10 mouse cellular contexts compared by ENCODE assay signal in the genomic region with DNA sequence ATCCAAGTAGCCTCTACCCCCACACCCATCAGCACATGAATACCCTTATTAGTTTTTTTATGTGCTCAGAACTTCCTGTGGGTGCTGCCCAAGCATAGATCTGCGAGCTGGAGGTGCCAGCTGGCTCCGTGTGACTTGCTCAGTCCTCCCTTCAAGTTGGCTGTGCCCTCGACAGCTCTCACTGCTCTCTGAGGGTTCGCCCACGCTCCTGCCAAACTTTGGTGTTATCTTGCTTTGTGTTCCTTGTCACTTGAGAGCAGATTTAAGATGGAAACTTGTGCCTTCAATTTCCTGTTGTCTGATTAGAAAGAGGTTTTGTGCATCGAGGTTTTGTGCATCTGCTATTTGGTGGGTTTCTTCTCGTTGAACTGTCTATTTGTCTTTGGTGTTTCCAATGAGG.
A peak's percentile ranks its signal among the peaks of the same experiment; 100 is the strongest.
DNase-seq lines count a peak whose midpoint lies in the region; ATAC-seq and TF ChIP-seq lines count a peak whose summit lies in the region.
"Had no signal": no experiment of that assay in that cellular context is flagged by ENCODE, and none has a peak within 500 bp of the region (broad histone marks: within the 10 kb centered on the region; RNA-seq: fewer than 3 reads in every experiment).

No protein-coding gene starts in this region.

- no peak overlapping the region for H3K27ac ChIP-seq in kidney, embryonic 16.5 days (ENCODE audit: low read length)
- no peak overlapping the region; the same call in 1 of the 2 replicates for H3K27ac ChIP-seq in MEL (ENCODE audit: control insufficient read depth, low read depth, low read length)
- peak overlapping the region; percentile 51 for H3K27ac ChIP-seq in heart, embryonic 13.5 days (replicated peaks)

- H3K4me1 ChIP-seq in kidney, embryonic 16.5 days (ENCODE audit: insufficient read depth, low read length): peaks cover 21% of the 10 kb centered on the region
- H3K4me1 ChIP-seq in MEL (ENCODE audit: control insufficient read depth in 1 of 2, insufficient read depth in 2 of 2, low read length in 2 of 2): peaks cover 22 to 24% of the 10 kb centered on the region in 2 experiments
- peaks cover 70% of the 10 kb centered on the region for H3K4me1 ChIP-seq in heart, embryonic 13.5 days

- no peak overlapping the region for H3K9ac ChIP-seq in kidney, embryonic 16.5 days (replicated peaks; ENCODE audit: low read length)
- H3K9ac ChIP-seq in MEL (ENCODE audit: control insufficient read depth, low read depth, low read length, poor library complexity, severe bottlenecking): no peak overlapping the region
- H3K9ac ChIP-seq in heart, embryonic 13.5 days: 0 out of 2 replicates have a peak overlapping the region, but pooled peaks have one; percentile 41

- ATAC-seq in kidney, embryonic 16.5 days (ENCODE audit: low FRiP score, low TSS enrichment): 0 out of 2 replicates have a peak, but pooled peaks have one; percentile 46
- no peak for ATAC-seq in heart, embryonic 13.5 days (ENCODE audit: extremely low read depth, insufficient number of reproducible peaks, low FRiP score, low TSS enrichment)

- no peak for TF ChIP-seq CTCF in MEL (IDR thresholded peaks at IDR 0.05 in 2 of 3, conservative IDR thresholded peaks at IDR 0.05 in 1 of 3; ENCODE audit: control insufficient read depth in 1 of 3, insufficient read depth in 1 of 3, low read depth in 2 of 3, low read length in 3 of 3, poor library complexity in 1 of 3, severe bottlenecking in 1 of 3)

- no peaks in the 10 kb centered on the region for H3K79me2 ChIP-seq in MEL (ENCODE audit: control insufficient read depth, insufficient read depth, low read length, poor library complexity)

- no peak for DNase-seq in kidney, postnatal 4 days
- peak; percentile 58 for DNase-seq in MEL (ENCODE audit: low read depth, low spot score)
- peak; percentile 8 to 21 for DNase-seq in natural killer cell, adult 2 months (ENCODE audit: low spot score in 2 of 2)
- DNase-seq in gastrocnemius, postnatal 36 days: no peak
- DNase-seq in retina, embryonic 14.5 days (ENCODE audit: low spot score): no peak
- DNase-seq in left cerebral cortex, adult 11 months (ENCODE audit: low spot score): no peak
- DNase-seq: kidney, adult 11 months had no signal

- no peaks in the 10 kb centered on the region for H3K9me3 ChIP-seq in kidney, embryonic 16.5 days (ENCODE audit: low read length)
- no peaks in the 10 kb centered on the region for H3K9me3 ChIP-seq in MEL (replicated peaks; ENCODE audit: insufficient read depth, low read length)
- no peaks in the 10 kb centered on the region for H3K9me3 ChIP-seq in heart, embryonic 13.5 days
- H3K9me3 ChIP-seq: G1E had no signal

- no peaks in the 10 kb centered on the region for H3K27me3 ChIP-seq in kidney, embryonic 16.5 days (ENCODE audit: insufficient read depth, low read length)
- no peaks in the 10 kb centered on the region for H3K27me3 ChIP-seq in MEL (ENCODE audit: control insufficient read depth in 1 of 2, insufficient read depth in 2 of 2, low read length in 2 of 2)
- no peaks in the 10 kb centered on the region for H3K27me3 ChIP-seq in heart, embryonic 13.5 days (replicated peaks)

- H3K4me3 ChIP-seq in kidney, embryonic 16.5 days (ENCODE audit: low read length): no peak overlapping the region
- no peak overlapping the region for H3K4me3 ChIP-seq in MEL (ENCODE audit: control insufficient read depth in 1 of 2, insufficient read depth in 1 of 2, low read depth in 2 of 2, low read length in 2 of 2)
- no peak overlapping the region for H3K4me3 ChIP-seq in heart, embryonic 13.5 days

- H3K36me3 ChIP-seq in kidney, embryonic 16.5 days (ENCODE audit: insufficient read depth, low read length): 0 out of 2 replicates have a peak, but pooled peaks cover under 1% of the 10 kb centered on the region
- peaks cover 0 to 31% of the 10 kb centered on the region in 2 experiments; a peak in 2 of 4 replicates for H3K36me3 ChIP-seq in MEL (ENCODE audit: control insufficient read depth in 1 of 2, insufficient read depth in 2 of 2, low read length in 2 of 2)
- H3K36me3 ChIP-seq in heart, embryonic 13.5 days: peaks cover 5% of the 10 kb centered on the region

- peak; percentile 63 to 78 for TF ChIP-seq EP300 in MEL (IDR thresholded peaks at IDR 0.05; ENCODE audit: low read depth in 1 of 2, low read length in 2 of 2)

- 29% methylated on average over 7 of the region's 7 CpGs for WGBS in kidney, embryonic 16.5 days
- WGBS in heart, embryonic 13.5 days: 32% methylated on average over 7 of the region's 7 CpGs

- H3K4me2 ChIP-seq in kidney, embryonic 16.5 days (replicated peaks; ENCODE audit: low read depth, low read length): no peak overlapping the region
- no peak overlapping the region for H3K4me2 ChIP-seq in heart, embryonic 13.5 days

- intact Hi-C loops in gastrocnemius, postnatal 36 days (cut with DNase I): no loop called here

- TF ChIP-seq RAD21 in MEL (IDR thresholded peaks at IDR 0.05; ENCODE audit: low read depth, low read length): no peak

- TF ChIP-seq POLR2A in MEL (IDR thresholded peaks at IDR 0.05; ENCODE audit: control insufficient read depth in 1 of 2, insufficient read depth in 1 of 2, low read depth in 1 of 2, low read length in 2 of 2, poor library complexity in 1 of 2): no peak

TF ChIP-seq in MEL, 35 proteins besides CTCF, POLR2A, EP300 and RAD21:
- TF ChIP-seq ZMIZ1 (IDR thresholded peaks at IDR 0.05; ENCODE audit: low read depth, low read length): no peak
- peak; percentile 91 for TF ChIP-seq RCOR1 (IDR thresholded peaks at IDR 0.05; ENCODE audit: low read depth, low read length)
- no peak for TF ChIP-seq TBP (IDR thresholded peaks at IDR 0.05; ENCODE audit: low read depth, low read length)
- no peak for TF ChIP-seq TAL1 (IDR thresholded peaks at IDR 0.05; ENCODE audit: low read length)
- TF ChIP-seq MEF2A (IDR thresholded peaks at IDR 0.05; ENCODE audit: extremely low read depth, insufficient replicate concordance, low read depth, low read length, poor library complexity, severe bottlenecking): no peak
- TF ChIP-seq SIN3A (IDR thresholded peaks at IDR 0.05; ENCODE audit: low read length): peak; percentile 44; the same call in 1 of the 2 replicates
- peak; percentile 42; the same call in 1 of the 2 replicates for TF ChIP-seq ETS1 (IDR thresholded peaks at IDR 0.05; ENCODE audit: low read depth, low read length)
- peak; percentile 78 for TF ChIP-seq TCF12 (IDR thresholded peaks at IDR 0.05; ENCODE audit: low read depth, low read length)
- TF ChIP-seq KAT2A (conservative IDR thresholded peaks at IDR 0.05; ENCODE audit: low read depth, low read length): no peak
- TF ChIP-seq POLR2AphosphoS5 (IDR thresholded peaks at IDR 0.05; ENCODE audit: borderline replicate concordance, low read depth, low read length): no peak
- peak; percentile 77 for TF ChIP-seq GATA1 (IDR thresholded peaks at IDR 0.05; ENCODE audit: low read depth, low read length)
- no peak; the same call in 1 of the 2 replicates for TF ChIP-seq MAFK (IDR thresholded peaks at IDR 0.05; ENCODE audit: borderline replicate concordance, low read depth, low read length)
- TF ChIP-seq MAZ (IDR thresholded peaks at IDR 0.05; ENCODE audit: low read depth, low read length): no peak
- TF ChIP-seq CHD1 (IDR thresholded peaks at IDR 0.05; ENCODE audit: low read depth, low read length): no peak
- no peak for TF ChIP-seq NRF1 (IDR thresholded peaks at IDR 0.05; ENCODE audit: insufficient read depth, low read depth, low read length, poor library complexity, severe bottlenecking)
- TF ChIP-seq MXI1 (IDR thresholded peaks at IDR 0.05; ENCODE audit: low read depth, low read length): no peak
- peak; percentile 68 for TF ChIP-seq BHLHE40 (IDR thresholded peaks at IDR 0.05; ENCODE audit: borderline replicate concordance, low read depth, low read length)
TF ChIP-seq in MEL: peak in this region for 6.

Comparison
In these comparisons a context has a peak if more than half of its experiments do, and no peak if none do; other contexts are left out.
1. DNase-seq: peak in MEL (single experiment) and natural killer cell, adult 2 months (2 of 2); none in kidney, postnatal 4 days (0 of 2), gastrocnemius, postnatal 36 days (0 of 2), retina, embryonic 14.5 days (single experiment) and left cerebral cortex, adult 11 months (single experiment).